Mouse (Mus musculus) liver, embryonic 12.5 days (tissue): ENCODE data around the gene Nxn. TPM values are rescaled to one million over a fixed set of nuclear protein-coding genes. Genes with fewer than 3 reads are reported as not detected.

Experiments used
- ATAC-seq: fragments of 200-750 bp; cut with Nextera tagmentation; 2 replicates; pipeline ENCODE4 v1.8.0; 2017; ENCODE audit warnings: moderate number of reproducible peaks, mild to moderate bottlenecking, moderate library complexity
- H3K27ac ChIP-seq: fragments of 300-500 bp; sonication (generic); 2 replicates; pipeline ENCODE4 v1.5.1; 2016; ENCODE audit warnings: mild to moderate bottlenecking
- H3K27me3 ChIP-seq: fragments of 300-500 bp; sonication (generic); replicated peaks from 2 replicates; pipeline ENCODE4 v1.6.1; 2016; ENCODE audit warnings: mild to moderate bottlenecking, moderate library complexity
- H3K36me3 ChIP-seq: fragments of 300-500 bp; sonication (generic); 2 replicates; pipeline ENCODE4 v1.6.1; 2016; ENCODE audit warnings: mild to moderate bottlenecking, moderate library complexity
- H3K4me1 ChIP-seq: fragments of 300-500 bp; sonication (generic); 2 replicates; pipeline ENCODE4 v1.6.1; 2016
- H3K4me2 ChIP-seq: fragments of 300-500 bp; sonication (generic); 2 replicates; pipeline ENCODE4 v1.6.1; 2016; ENCODE audit warnings: mild to moderate bottlenecking, moderate library complexity
- H3K4me3 ChIP-seq: fragments of 300-500 bp; sonication (generic); 2 replicates; pipeline ENCODE4 v1.5.1; 2016; ENCODE audit warnings: mild to moderate bottlenecking, moderate library complexity
- H3K9ac ChIP-seq: fragments of 300-500 bp; sonication (generic); 2 replicates; pipeline ENCODE4 v1.6.1; 2016; ENCODE audit warnings: mild to moderate bottlenecking, moderate library complexity
- H3K9me3 ChIP-seq: fragments of 300-500 bp; sonication (generic); replicated peaks from 2 replicates; pipeline ENCODE4 v1.6.1; 2016; ENCODE audit warnings: mild to moderate bottlenecking, moderate library complexity
- WGBS: fragments of 180-500 bp; shearing (Covaris S2); methylation state at CpG from one replicate; pipeline ENCODE4 v1.1.7; 2016; ENCODE audit not compliant: insufficient replicate concordance; 5-methylcytosine and 5-hydroxymethylcytosine counted together
- polyA plus RNA-seq: library from polyadenylated mRNA; unstranded; fragments of >200 nt; fragmentation: Nextera tagmentation; extraction: Ambion mirVana; gene quantifications from 2 replicates; pipeline ENCODE4 v1.2.1, GENCODE M21; 2016

Gene Nxn
- polyA plus RNA-seq, 1 experiment from 2014 or later, result 6.0 TPM

GRCm38 (mm10) chr11:76311224-76312000, 87.5 kb downstream of the Nxn start:
- Histone ChIP-seq H3K9me3 (no peaks in the 10 kb centered on the region), H3K9ac (no peak overlapping the region), H3K4me1 (no peaks in the 10 kb centered on the region), H3K27me3 (no peaks in the 10 kb centered on the region), H3K4me2 (no peak overlapping the region), H3K36me3 (no peaks in the 10 kb centered on the region), H3K27ac (no peak overlapping the region), H3K4me3 (no peak overlapping the region)
- WGBS, result 81% methylated on average over 12 of the region's 12 CpGs
- ATAC-seq, result no peak

GRCm38 (mm10) chr11:76309868-76310267, 89.1 kb downstream of the Nxn start:
- Histone ChIP-seq H3K9me3 (no peaks in the 10 kb centered on the region), H3K4me2 (no peak overlapping the region), H3K4me1 (no peaks in the 10 kb centered on the region), H3K36me3 (no peaks in the 10 kb centered on the region), H3K9ac (no peak overlapping the region), H3K27ac (no peak overlapping the region), H3K27me3 (no peaks in the 10 kb centered on the region), H3K4me3 (no peak overlapping the region)
- ATAC-seq, result no peak
- 54% methylated on average over 5 of the region's 5 CpGs for WGBS

GRCm38 (mm10) chr11:76309072-76309471, 89.9 kb downstream of the Nxn start:
- H3K4me1 ChIP-seq, result no peaks in the 10 kb centered on the region
- no peak overlapping the region for H3K4me3 ChIP-seq
- H3K9ac ChIP-seq, result no peak overlapping the region
- H3K27me3 ChIP-seq, result no peaks in the 10 kb centered on the region
- 64% methylated on average over 6 of the region's 6 CpGs for WGBS
- no peak for ATAC-seq
- H3K9me3 ChIP-seq, result no peaks in the 10 kb centered on the region
- no peak overlapping the region for H3K4me2 ChIP-seq
- no peak overlapping the region for H3K27ac ChIP-seq
- no peaks in the 10 kb centered on the region for H3K36me3 ChIP-seq

GRCm38 (mm10) chr11:76306769-76307168, 92.2 kb downstream of the Nxn start:
- 27% methylated on average over 4 of the region's 4 CpGs for WGBS
- Histone ChIP-seq H3K9me3 (no peaks in the 10 kb centered on the region), H3K9ac (no peak overlapping the region), H3K27me3 (no peaks in the 10 kb centered on the region), H3K4me3 (no peak overlapping the region), H3K36me3 (no peaks in the 10 kb centered on the region), H3K4me1 (no peaks in the 10 kb centered on the region), H3K4me2 (no peak overlapping the region), H3K27ac (no peak overlapping the region)
- ATAC-seq, result no peak

GRCm38 (mm10) chr11:76305571-76305970, 93.4 kb downstream of the Nxn start:
- Histone ChIP-seq H3K36me3 (no peaks in the 10 kb centered on the region), H3K4me2 (no peak overlapping the region), H3K4me3 (no peak overlapping the region), H3K9ac (no peak overlapping the region), H3K9me3 (no peaks in the 10 kb centered on the region), H3K27me3 (no peaks in the 10 kb centered on the region), H3K27ac (no peak overlapping the region), H3K4me1 (no peaks in the 10 kb centered on the region)
- no peak for ATAC-seq
- 69% methylated on average over 4 of the region's 4 CpGs for WGBS

- Histone ChIP-seq H3K4me2 (no peak overlapping the region), H3K27ac (no peak overlapping the region), H3K4me1 (no peaks in the 10 kb centered on the region), H3K9me3 (no peaks in the 10 kb centered on the region), H3K36me3 (no peaks in the 10 kb centered on the region), H3K4me3 (no peak overlapping the region), H3K9ac (no peak overlapping the region), H3K27me3 (no peaks in the 10 kb centered on the region)
- ATAC-seq, result no peak
- 66% methylated on average over 11 of the region's 11 CpGs for WGBS
Observed at GRCm38 (mm10) chr11:76303368-76303767, 95.6 kb downstream of the Nxn start.

- Histone ChIP-seq H3K9me3 (no peaks in the 10 kb centered on the region), H3K4me2 (no peak overlapping the region), H3K4me3 (no peak overlapping the region), H3K27me3 (no peaks in the 10 kb centered on the region), H3K4me1 (no peaks in the 10 kb centered on the region), H3K9ac (no peak overlapping the region), H3K36me3 (no peaks in the 10 kb centered on the region), H3K27ac (no peak overlapping the region)
- 67% methylated on average over 5 of the region's 5 CpGs for WGBS
- no peak for ATAC-seq
Observed at GRCm38 (mm10) chr11:76300862-76301261, 98.1 kb downstream of the Nxn start.

GRCm38 (mm10) chr11:76298457-76299000, 100.4 kb downstream of the Nxn start:
- no peaks in the 10 kb centered on the region for H3K27me3 ChIP-seq
- H3K4me2 ChIP-seq, result no peak overlapping the region
- H3K4me1 ChIP-seq, result no peaks in the 10 kb centered on the region
- no peak overlapping the region for H3K9ac ChIP-seq
- ATAC-seq, result no peak
- H3K4me3 ChIP-seq, result no peak overlapping the region
- no peaks in the 10 kb centered on the region for H3K9me3 ChIP-seq
- WGBS, result 54% methylated on average over 9 of the region's 9 CpGs
- H3K36me3 ChIP-seq, result no peaks in the 10 kb centered on the region
- H3K27ac ChIP-seq, result no peak overlapping the region

- H3K4me3 ChIP-seq, result no peak overlapping the region
- H3K9me3 ChIP-seq, result no peaks in the 10 kb centered on the region
- ATAC-seq, result no peak
- 68% methylated on average over 9 of the region's 9 CpGs for WGBS
- no peaks in the 10 kb centered on the region for H3K27me3 ChIP-seq
- H3K27ac ChIP-seq, result no peak overlapping the region
- no peak overlapping the region for H3K4me2 ChIP-seq
- H3K36me3 ChIP-seq, result no peaks in the 10 kb centered on the region
- H3K4me1 ChIP-seq, result peaks cover 7% of the 10 kb centered on the region
- no peak overlapping the region for H3K9ac ChIP-seq
Observed at GRCm38 (mm10) chr11:76297252-76297651, 101.7 kb downstream of the Nxn start.

- Histone ChIP-seq H3K27ac (no peak overlapping the region), H3K4me2 (no peak overlapping the region), H3K4me1 (peaks cover 8% of the 10 kb centered on the region), H3K36me3 (no peaks in the 10 kb centered on the region), H3K4me3 (no peak overlapping the region), H3K9me3 (no peaks in the 10 kb centered on the region), H3K9ac (no peak overlapping the region), H3K27me3 (no peaks in the 10 kb centered on the region; the same call in 1 of the 2 replicates)
- WGBS, result 38% methylated on average over 9 of the region's 9 CpGs
- no peak for ATAC-seq
Observed at GRCm38 (mm10) chr11:76294836-76295235, 104.1 kb downstream of the Nxn start.

- Histone ChIP-seq H3K27me3 (no peaks in the 10 kb centered on the region; the same call in 1 of the 2 replicates), H3K9ac (no peak overlapping the region), H3K9me3 (no peaks in the 10 kb centered on the region), H3K36me3 (no peaks in the 10 kb centered on the region), H3K4me3 (no peak overlapping the region), H3K27ac (no peak overlapping the region), H3K4me1 (peaks cover 8% of the 10 kb centered on the region), H3K4me2 (no peak overlapping the region)
- ATAC-seq, result no peak
- WGBS, result 48% methylated on average over 5 of the region's 5 CpGs
Observed at GRCm38 (mm10) chr11:76294078-76294477, 104.9 kb downstream of the Nxn start.

GRCm38 (mm10) chr11:76292831-76293230, 106.1 kb downstream of the Nxn start:
- Histone ChIP-seq H3K9ac (no peak overlapping the region), H3K4me3 (no peak overlapping the region), H3K4me1 (peaks cover 8% of the 10 kb centered on the region), H3K4me2 (no peak overlapping the region), H3K27me3 (no peaks in the 10 kb centered on the region; the same call in 1 of the 2 replicates), H3K27ac (no peak overlapping the region), H3K9me3 (no peaks in the 10 kb centered on the region), H3K36me3 (no peaks in the 10 kb centered on the region)
- 78% methylated on average over 6 of the region's 6 CpGs for WGBS
- no peak for ATAC-seq
